Mouse (Mus musculus) MEL (cell line): ENCODE results near the gene Hs1bp3. TPM values are rescaled to one million over a fixed set of nuclear protein-coding genes. Genes with fewer than 3 reads are reported as not detected.

Experiments used
- DNase-seq: peaks from one replicate; pipeline ENCODE4 v3.0.0; 2011; ENCODE audit warnings: low read depth, low spot score
- H3K27ac ChIP-seq: 2 replicates; pipeline ENCODE4 v1.5.1; 2012; ENCODE audit warnings: low read depth, mild to moderate bottlenecking, control low read depth, low read length, moderate library complexity; ENCODE audit not compliant: control insufficient read depth
- H3K27me3 ChIP-seq, 2 experiments: fragments of 150-350 bp in 1 of 2; sonication (generic) in 1 of 2; 2 replicates each; pipeline ENCODE4 v1.6.1; 2012; ENCODE audit warnings: low read length in 2 of 2, mild to moderate bottlenecking in 2 of 2, improper control_type of control experiment in 1 of 2, moderate library complexity in 1 of 2; ENCODE audit not compliant: insufficient read depth in 2 of 2, control insufficient read depth in 1 of 2
- H3K36me3 ChIP-seq, 2 experiments: 2 replicates each; pipeline ENCODE4 v1.6.1; 2012 to 2014; ENCODE audit warnings: low read length in 2 of 2, improper control_type of control experiment in 1 of 2, inconsistent platforms in 1 of 2, mild to moderate bottlenecking in 1 of 2; ENCODE audit not compliant: insufficient read depth in 2 of 2, control insufficient read depth in 1 of 2
- H3K4me1 ChIP-seq, 2 experiments: fragments of 150-350 bp in 1 of 2; sonication (generic) in 1 of 2; 2 replicates each; pipeline ENCODE4 v1.6.1; 2012; ENCODE audit warnings: low read length in 2 of 2, improper control_type of control experiment in 1 of 2, mild to moderate bottlenecking in 1 of 2; ENCODE audit not compliant: insufficient read depth in 2 of 2, control insufficient read depth in 1 of 2
- H3K4me3 ChIP-seq, 2 experiments: fragments of 150-350 bp in 1 of 2; sonication (generic) in 1 of 2; 2 replicates each; pipeline ENCODE4 v1.5.1; 2012; ENCODE audit warnings: low read depth in 2 of 2, low read length in 2 of 2, mild to moderate bottlenecking in 2 of 2, moderate library complexity in 2 of 2, control low read depth in 1 of 2, improper control_type of control experiment in 1 of 2; ENCODE audit not compliant: control insufficient read depth in 1 of 2, insufficient read depth in 1 of 2
- H3K79me2 ChIP-seq: 2 replicates; pipeline ENCODE4 v1.6.1; 2012; ENCODE audit warnings: mild to moderate bottlenecking, low read length, moderate library complexity; ENCODE audit not compliant: control insufficient read depth, poor library complexity, insufficient read depth
- H3K9ac ChIP-seq: 2 replicates; pipeline ENCODE4 v1.6.1; 2012; ENCODE audit warnings: low read depth, mild to moderate bottlenecking, control low read depth, low read length, moderate library complexity; ENCODE audit not compliant: control insufficient read depth, poor library complexity, severe bottlenecking
- H3K9me3 ChIP-seq: fragments of 150-350 bp; sonication (generic); replicated peaks from 2 replicates; pipeline ENCODE4 v1.6.1; 2012; ENCODE audit warnings: mild to moderate bottlenecking, low read length, improper control_type of control experiment, moderate library complexity; ENCODE audit not compliant: insufficient read depth
- CHD1 ChIP-seq: IDR thresholded peaks from 2 replicates; pipeline ENCODE4 v1.6.1; 2012; ENCODE audit warnings: low read depth, mild to moderate bottlenecking, inconsistent platforms, low read length, improper control_type of control experiment
- CHD2 ChIP-seq: IDR thresholded peaks from 2 replicates; pipeline ENCODE4 v1.6.1; 2011; ENCODE audit warnings: low read length, improper control_type of control experiment
- ELF1 ChIP-seq: IDR thresholded peaks from 2 replicates; pipeline ENCODE4 v1.6.1; 2014; ENCODE audit warnings: low read depth, mild to moderate bottlenecking, inconsistent platforms, low read length, improper control_type of control experiment, moderate library complexity
- ETS1 ChIP-seq: IDR thresholded peaks from 2 replicates; pipeline ENCODE4 v1.6.1; 2012; ENCODE audit warnings: low read depth, mild to moderate bottlenecking, inconsistent platforms, low read length, improper control_type of control experiment, moderate library complexity
- MXI1 ChIP-seq: IDR thresholded peaks from 2 replicates; pipeline ENCODE4 v1.6.1; 2011; ENCODE audit warnings: mild to moderate bottlenecking, low read depth, low read length, improper control_type of control experiment
- MYC ChIP-seq: IDR thresholded peaks from 2 replicates; pipeline ENCODE4 v1.6.1; 2011; ENCODE audit warnings: low read depth, mild to moderate bottlenecking, low read length, improper control_type of control experiment, moderate library complexity
- POLR2AphosphoS5 ChIP-seq: IDR thresholded peaks from 2 replicates; pipeline ENCODE4 v1.6.1; 2012; ENCODE audit warnings: low read depth, borderline replicate concordance, mild to moderate bottlenecking, inconsistent platforms, low read length, moderate library complexity, mixed read lengths
- RCOR1 ChIP-seq: IDR thresholded peaks from 2 replicates; pipeline ENCODE4 v1.6.1; 2012; ENCODE audit warnings: low read depth, mild to moderate bottlenecking, inconsistent platforms, low read length, improper control_type of control experiment
- SMC3 ChIP-seq: IDR thresholded peaks from 2 replicates; pipeline ENCODE4 v1.6.1; 2011; ENCODE audit warnings: low read depth, low read length, improper control_type of control experiment
- TBP ChIP-seq: IDR thresholded peaks from 2 replicates; pipeline ENCODE4 v1.8.0; 2011; ENCODE audit warnings: low read depth, low read length, improper control_type of control experiment
- TCF12 ChIP-seq: IDR thresholded peaks from 2 replicates; pipeline ENCODE4 v1.6.1; 2014; ENCODE audit warnings: low read depth, mild to moderate bottlenecking, inconsistent platforms, low read length, improper control_type of control experiment, moderate library complexity
- USF1 ChIP-seq: IDR thresholded peaks from 2 replicates; pipeline ENCODE4 v1.6.1; 2014; ENCODE audit warnings: low read depth, mild to moderate bottlenecking, inconsistent platforms, low read length, improper control_type of control experiment, moderate library complexity
- USF2 ChIP-seq, 2 experiments: IDR thresholded peaks; 2 replicates each; pipeline ENCODE4 v1.6.1; 2011 to 2012; ENCODE audit warnings: improper control_type of control experiment in 2 of 2, low read length in 2 of 2, borderline replicate concordance in 1 of 2, inconsistent platforms in 1 of 2, low read depth in 1 of 2, mild to moderate bottlenecking in 1 of 2; ENCODE audit not compliant: insufficient read depth in 1 of 2
- ZC3H11A ChIP-seq: IDR thresholded peaks from 2 replicates; pipeline ENCODE4 v1.6.1; 2012; ENCODE audit warnings: low read depth, mild to moderate bottlenecking, inconsistent platforms, low read length, improper control_type of control experiment
- ZKSCAN1 ChIP-seq: IDR thresholded peaks from 2 replicates; pipeline ENCODE4 v1.6.1; 2012; ENCODE audit warnings: low read depth, mild to moderate bottlenecking, inconsistent platforms, low read length, improper control_type of control experiment, moderate library complexity
- ZMIZ1 ChIP-seq: IDR thresholded peaks from 2 replicates; pipeline ENCODE4 v1.6.1; 2012; ENCODE audit warnings: low read depth, mild to moderate bottlenecking, inconsistent platforms, low read length, improper control_type of control experiment, moderate library complexity
- polyA plus RNA-seq, 2 experiments: library from polyadenylated mRNA; stranded (reverse) in 1 of 2; unstranded in 1 of 2; fragments of >175 nt in 1 of 2; fragments of >200 nt in 1 of 2; gene quantifications; 2 replicates each; pipeline versions ENCODE4 v1.2.1 to v1.2.4; 2012; ENCODE audit warnings: low replicate concordance in 2 of 2, low read depth in 1 of 2; ENCODE audit not compliant: insufficient read length in 2 of 2, insufficient read depth in 1 of 2, missing spikeins in 1 of 2
- total RNA-seq: library from RNA; depleted of rRNA; stranded (reverse); fragments of 300-350 nt; gene quantifications from 2 replicates; pipeline ENCODE4 v1.2.3, GENCODE M21; 2012

Gene Hs1bp3
- total and polyA plus RNA-seq, 3 experiments: 4.7 to 17.4 TPM; not detected in 1

GRCm38 (mm10) chr12:8331489-8332173 is 18.4 kb downstream of the Hs1bp3 start:
- Histone ChIP-seq H3K27ac (no peak overlapping the region), H3K4me3 (no peak overlapping the region), H3K4me1 (no peaks in the 10 kb centered on the region), H3K79me2 (no peaks in the 10 kb centered on the region), H3K27me3 (no peaks in the 10 kb centered on the region), H3K9ac (no peak overlapping the region), H3K9me3 (no peaks in the 10 kb centered on the region), H3K36me3 (no peaks in the 10 kb centered on the region)
- DNase-seq: no peak
- no peak for TF ChIP-seq MYC
- TF ChIP-seq SMC3: no peak
- no peak for TF ChIP-seq USF2 (IDR thresholded peaks at IDR 0.05; ENCODE audit: borderline replicate concordance in 1 of 2, insufficient read depth in 1 of 2, low read depth in 1 of 2, low read length in 2 of 2)
- no peak for TF ChIP-seq ZC3H11A
- no peak for TF ChIP-seq ETS1
- no peak for TF ChIP-seq CHD1
- no peak for TF ChIP-seq ZMIZ1
- no peak for TF ChIP-seq CHD2
- TF ChIP-seq USF1: no peak
- no peak for TF ChIP-seq TCF12
- TF ChIP-seq MXI1: no peak
- no peak for TF ChIP-seq ZKSCAN1
- no peak for TF ChIP-seq RCOR1
- no peak for TF ChIP-seq POLR2AphosphoS5
- no peak for TF ChIP-seq ELF1

GRCm38 (mm10) chr12:8332174-8332542 is 18.9 kb downstream of the Hs1bp3 start:
- Histone ChIP-seq H3K27me3 (no peaks in the 10 kb centered on the region), H3K4me1 (no peaks in the 10 kb centered on the region), H3K79me2 (no peaks in the 10 kb centered on the region), H3K9ac (no peak overlapping the region), H3K4me3 (no peak overlapping the region), H3K36me3 (no peaks in the 10 kb centered on the region), H3K27ac (no peak overlapping the region), H3K9me3 (no peaks in the 10 kb centered on the region)
- TF ChIP-seq ZC3H11A (no peak), POLR2AphosphoS5 (no peak), TBP (no peak), TCF12 (no peak)
- DNase-seq: no peak
